In the genomic region with DNA sequence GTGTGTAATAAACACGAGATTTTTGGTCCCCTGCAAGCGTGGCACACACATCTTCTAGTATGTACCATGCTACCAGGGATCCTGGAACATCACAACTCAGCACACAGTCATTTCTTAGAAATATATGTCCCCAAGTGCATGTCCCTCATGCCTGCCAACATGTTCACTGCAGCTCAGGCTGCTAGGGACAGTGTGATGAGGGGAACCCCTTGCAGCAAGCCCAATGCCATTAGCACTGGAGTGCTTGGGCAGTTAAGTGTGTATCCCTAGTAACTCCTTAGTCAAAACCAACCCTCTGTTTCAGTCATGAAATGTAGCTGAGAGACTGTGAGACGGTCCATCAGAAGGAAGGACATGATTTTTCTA, we compare ENCODE assay signal across 9 mouse cellular contexts.
A peak's percentile ranks its signal among the peaks of the same experiment; 100 is the strongest.
DNase-seq lines count a peak whose midpoint lies in the region; ATAC-seq lines count a peak whose summit lies in the region.
"Had no signal": no experiment of that assay in that cellular context is flagged by ENCODE, and none has a peak within 500 bp of the region (broad histone marks: within the 10 kb centered on the region; RNA-seq: fewer than 3 reads in every experiment).

No protein-coding gene starts in this region.

- no peak overlapping the region for H3K9ac ChIP-seq in intestine, embryonic 14.5 days (ENCODE audit: low read length)
- H3K9ac ChIP-seq in intestine, embryonic 16.5 days (ENCODE audit: low read depth, low read length), result no peak overlapping the region
- H3K9ac ChIP-seq in hindbrain, embryonic 11.5 days (ENCODE audit: low read depth, low read length), result peak overlapping the region; percentile 56; the same call in 1 of the 2 replicates
- H3K9ac ChIP-seq in midbrain, embryonic 12.5 days (replicated peaks), result peak overlapping the region; percentile 54

- no peaks in the 10 kb centered on the region for H3K9me3 ChIP-seq in intestine, embryonic 14.5 days (ENCODE audit: control insufficient read depth, low read length)
- no peaks in the 10 kb centered on the region for H3K9me3 ChIP-seq in intestine, embryonic 16.5 days (ENCODE audit: control insufficient read depth, low read length)
- H3K9me3 ChIP-seq in embryonic facial prominence, embryonic 10.5 days, result no peaks in the 10 kb centered on the region
- H3K9me3 ChIP-seq in hindbrain, embryonic 11.5 days (ENCODE audit: control insufficient read depth, low read length), result no peaks in the 10 kb centered on the region
- H3K9me3 ChIP-seq in midbrain, embryonic 12.5 days, result no peaks in the 10 kb centered on the region

- peak overlapping the region; percentile 48; the same call in 1 of the 2 replicates for H3K4me2 ChIP-seq in intestine, embryonic 14.5 days (ENCODE audit: low read length)
- no peak overlapping the region for H3K4me2 ChIP-seq in intestine, embryonic 16.5 days (ENCODE audit: low read depth, low read length)
- H3K4me2 ChIP-seq in hindbrain, embryonic 11.5 days (replicated peaks; ENCODE audit: low read depth, low read length), result peak overlapping the region; percentile 55
- peak overlapping the region; percentile 57 for H3K4me2 ChIP-seq in midbrain, embryonic 12.5 days (replicated peaks)

- H3K36me3 ChIP-seq in intestine, embryonic 14.5 days (ENCODE audit: control insufficient read depth, insufficient read depth, low read length), result no peaks in the 10 kb centered on the region
- H3K36me3 ChIP-seq in intestine, embryonic 16.5 days (ENCODE audit: control insufficient read depth, insufficient read depth, low read length), result no peaks in the 10 kb centered on the region
- H3K36me3 ChIP-seq in embryonic facial prominence, embryonic 10.5 days (replicated peaks), result no peaks in the 10 kb centered on the region
- no peaks in the 10 kb centered on the region for H3K36me3 ChIP-seq in hindbrain, embryonic 11.5 days (ENCODE audit: control insufficient read depth, insufficient read depth, low read length)
- H3K36me3 ChIP-seq in midbrain, embryonic 12.5 days, result no peaks in the 10 kb centered on the region

- 43% methylated on average over 3 of the region's 3 CpGs for WGBS in intestine, embryonic 14.5 days
- WGBS in intestine, embryonic 16.5 days, result 54% methylated on average over 3 of the region's 3 CpGs
- WGBS in embryonic facial prominence, embryonic 10.5 days, result 40% methylated on average over 3 of the region's 3 CpGs
- 40% methylated on average over 3 of the region's 3 CpGs for WGBS in hindbrain, embryonic 11.5 days
- WGBS in midbrain, embryonic 12.5 days, result 31% methylated on average over 3 of the region's 3 CpGs

- H3K27ac ChIP-seq in intestine, embryonic 14.5 days (ENCODE audit: low read depth), result no peak overlapping the region
- no peak overlapping the region for H3K27ac ChIP-seq in intestine, embryonic 16.5 days (ENCODE audit: low read length)
- peak overlapping the region; percentile 78; the same call in 1 of the 2 replicates for H3K27ac ChIP-seq in embryonic facial prominence, embryonic 10.5 days (replicated peaks)
- H3K27ac ChIP-seq in hindbrain, embryonic 11.5 days (ENCODE audit: low read depth, low read length), result peak overlapping the region; percentile 72; the same call in 1 of the 2 replicates
- peak overlapping the region; percentile 78 for H3K27ac ChIP-seq in midbrain, embryonic 12.5 days (replicated peaks)

- no peaks in the 10 kb centered on the region for H3K27me3 ChIP-seq in intestine, embryonic 14.5 days (replicated peaks; ENCODE audit: control insufficient read depth, insufficient read depth, low read length)
- no peaks in the 10 kb centered on the region for H3K27me3 ChIP-seq in intestine, embryonic 16.5 days (replicated peaks; ENCODE audit: control insufficient read depth, insufficient read depth, low read length)
- 0 out of 2 replicates have a peak, but pooled peaks cover 8% of the 10 kb centered on the region for H3K27me3 ChIP-seq in embryonic facial prominence, embryonic 10.5 days (replicated peaks; ENCODE audit: low read depth, poor library complexity, severe bottlenecking)
- H3K27me3 ChIP-seq in hindbrain, embryonic 11.5 days (ENCODE audit: control insufficient read depth, insufficient read depth, low read length), result no peaks in the 10 kb centered on the region
- peaks cover 7% of the 10 kb centered on the region; the same call in 1 of the 2 replicates for H3K27me3 ChIP-seq in midbrain, embryonic 12.5 days
- H3K27me3 ChIP-seq: CH12.LX had no signal

- no peak overlapping the region for H3K4me3 ChIP-seq in intestine, embryonic 14.5 days (ENCODE audit: low read depth, low read length)
- no peak overlapping the region for H3K4me3 ChIP-seq in intestine, embryonic 16.5 days (ENCODE audit: low read length)
- peak overlapping the region; percentile 52 for H3K4me3 ChIP-seq in embryonic facial prominence, embryonic 10.5 days
- H3K4me3 ChIP-seq in hindbrain, embryonic 11.5 days (ENCODE audit: low read depth, low read length), result no peak overlapping the region
- H3K4me3 ChIP-seq in midbrain, embryonic 12.5 days, result peak overlapping the region; percentile 43

- ATAC-seq in intestine, embryonic 14.5 days (replicated peaks; ENCODE audit: low FRiP score, low TSS enrichment, low read depth), result no peak
- ATAC-seq in intestine, embryonic 16.5 days, result no peak
- no peak; the same call in 1 of the 2 replicates for ATAC-seq in hindbrain, embryonic 11.5 days (ENCODE audit: low FRiP score)
- ATAC-seq in midbrain, embryonic 12.5 days (ENCODE audit: low FRiP score, low read depth), result 0 out of 2 replicates have a peak, but pooled peaks have one; percentile 4

- peaks cover 11% of the 10 kb centered on the region for H3K4me1 ChIP-seq in intestine, embryonic 14.5 days (replicated peaks; ENCODE audit: control insufficient read depth, insufficient read depth, low read length)
- peaks cover 16% of the 10 kb centered on the region for H3K4me1 ChIP-seq in intestine, embryonic 16.5 days (ENCODE audit: control insufficient read depth, insufficient read depth, low read length)
- H3K4me1 ChIP-seq in embryonic facial prominence, embryonic 10.5 days, result peaks cover 43% of the 10 kb centered on the region
- H3K4me1 ChIP-seq in hindbrain, embryonic 11.5 days (replicated peaks; ENCODE audit: control insufficient read depth, insufficient read depth, low read length), result peaks cover 7% of the 10 kb centered on the region
- H3K4me1 ChIP-seq in midbrain, embryonic 12.5 days, result peaks cover 27% of the 10 kb centered on the region

- DNase-seq in intestine, embryonic 14.5 days (ENCODE audit: low spot score), result no peak
- no peak for DNase-seq in embryonic facial prominence, embryonic 10.5 days (ENCODE audit: low spot score)
- no peak for DNase-seq in hindbrain, embryonic 11.5 days (ENCODE audit: low spot score)
- no peak for DNase-seq in B cell, adult 2 months
- no peak for DNase-seq in embryo, embryonic 9.5 days (ENCODE audit: extremely low spot score)
- DNase-seq in gastrocnemius, adult 8-10 months (ENCODE audit: low spot score in 2 of 2), result no peak

Comparison
In these comparisons a context has a peak if more than half of its experiments do, and no peak if none do; other contexts are left out.
1. H3K27ac ChIP-seq: peak in embryonic facial prominence, embryonic 10.5 days (single experiment), hindbrain, embryonic 11.5 days (single experiment) and midbrain, embryonic 12.5 days (single experiment); none in intestine, embryonic 14.5 days (single experiment) and intestine, embryonic 16.5 days (single experiment).
2. H3K4me3 ChIP-seq: peak in embryonic facial prominence, embryonic 10.5 days (single experiment) and midbrain, embryonic 12.5 days (single experiment); none in intestine, embryonic 14.5 days (single experiment), intestine, embryonic 16.5 days (single experiment) and hindbrain, embryonic 11.5 days (single experiment).
3. H3K9ac ChIP-seq: peak in hindbrain, embryonic 11.5 days (single experiment) and midbrain, embryonic 12.5 days (single experiment); none in intestine, embryonic 14.5 days (single experiment) and intestine, embryonic 16.5 days (single experiment).